Mouse (Mus musculus) lung, postnatal 0 days (tissue): ENCODE measurements at regions not wholly inside any gene's neighbourhood (a gene's known extent, or its start where the extent isn't known, plus 50 kb on each side); places are given as distances from the start of the nearest gene placed in this dataset.

Experiments used
- ATAC-seq: fragments of 200-750 bp; cut with Nextera tagmentation; 2 replicates; pipeline ENCODE4 v1.8.0; 2017; ENCODE audit warnings: moderate library complexity
- DNase-seq: peaks from one replicate; pipeline ENCODE4 v3.0.0-alpha.2; 2016; ENCODE audit warnings: low spot score
- H3K27ac ChIP-seq: fragments of 300-500 bp; sonication (generic); 2 replicates; pipeline ENCODE4 v1.5.1; 2014; ENCODE audit warnings: antibody characterized with exemption, mild to moderate bottlenecking, low read length, mixed read lengths
- H3K27me3 ChIP-seq: fragments of 300-500 bp; sonication (generic); replicated peaks from 2 replicates; pipeline ENCODE4 v1.6.1; 2014; ENCODE audit warnings: low read length, mixed read lengths; ENCODE audit not compliant: insufficient read depth
- H3K36me3 ChIP-seq: fragments of 300-500 bp; sonication (generic); 2 replicates; pipeline ENCODE4 v1.6.1; 2014; ENCODE audit warnings: low read length, mixed read lengths; ENCODE audit not compliant: insufficient read depth
- H3K4me1 ChIP-seq: fragments of 300-500 bp; sonication (generic); 2 replicates; pipeline ENCODE4 v1.6.1; 2014; ENCODE audit warnings: antibody characterized with exemption, low read depth, low read length, mixed read lengths; ENCODE audit not compliant: insufficient read depth
- H3K4me2 ChIP-seq: fragments of 300-500 bp; sonication (generic); replicated peaks from 2 replicates; pipeline ENCODE4 v1.6.1; 2014; ENCODE audit warnings: low read depth, mild to moderate bottlenecking, low read length, moderate library complexity, mixed read lengths
- H3K4me3 ChIP-seq: fragments of 300-500 bp; sonication (generic); 2 replicates; pipeline ENCODE4 v1.5.1; 2014; ENCODE audit warnings: low read depth, low read length
- H3K9ac ChIP-seq: fragments of 300-500 bp; sonication (generic); replicated peaks from 2 replicates; pipeline ENCODE4 v1.6.1; 2014; ENCODE audit warnings: low read depth, mild to moderate bottlenecking
- H3K9me3 ChIP-seq: fragments of 300-500 bp; sonication (generic); 2 replicates; pipeline ENCODE4 v1.6.1; 2016; ENCODE audit warnings: low read length, mixed read lengths
- CTCF ChIP-seq: IDR thresholded peaks from 2 replicates; pipeline ENCODE4 v1.5.1; 2016; ENCODE audit warnings: antibody characterized with exemption, mild to moderate bottlenecking
- EP300 ChIP-seq: IDR thresholded peaks from 2 replicates; pipeline ENCODE4 v1.6.1; 2016; ENCODE audit warnings: antibody characterized with exemption, mild to moderate bottlenecking, control low read depth
- WGBS: fragments of 180-500 bp; shearing (Covaris S2); extraction: QIAGEN DNeasy Blood & Tissue Kit; methylation state at CpG from one replicate; pipeline ENCODE4 v1.1.7; 2014; 5-methylcytosine and 5-hydroxymethylcytosine counted together

DNA sequence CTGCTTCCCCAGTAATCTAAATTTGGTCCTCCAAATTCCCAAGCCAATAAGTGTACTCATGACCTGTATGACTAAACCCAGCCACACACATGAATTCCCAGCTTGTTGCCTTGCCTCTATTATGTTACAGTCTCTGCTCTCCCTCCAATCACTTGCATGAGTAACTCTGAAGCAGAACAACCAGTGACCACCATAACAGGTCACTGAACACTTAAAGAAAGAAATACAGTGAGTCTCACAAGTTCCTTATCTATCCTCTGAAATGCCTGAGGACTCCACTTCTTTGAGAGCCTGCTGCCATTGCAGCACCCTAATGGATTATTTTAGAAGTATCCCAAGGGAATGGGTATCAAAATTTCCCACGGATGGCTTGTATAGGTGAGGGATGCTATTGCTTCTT is 909.7 kb downstream of the Sorcs3 start:
- no peak overlapping the region for H3K4me2 ChIP-seq
- H3K9ac ChIP-seq = no peak overlapping the region
- H3K4me3 ChIP-seq = no peak overlapping the region
- WGBS = 62% methylated on average over 1 of the region's 1 CpGs
- ATAC-seq (no peak), DNase-seq (no peak)
- no peak for TF ChIP-seq CTCF
- no peak for TF ChIP-seq EP300
- no peaks in the 10 kb centered on the region for H3K4me1 ChIP-seq
- H3K36me3 ChIP-seq = no peaks in the 10 kb centered on the region
- H3K27me3 ChIP-seq = no peaks in the 10 kb centered on the region
- no peaks in the 10 kb centered on the region for H3K9me3 ChIP-seq
- H3K27ac ChIP-seq = no peak overlapping the region

DNA sequence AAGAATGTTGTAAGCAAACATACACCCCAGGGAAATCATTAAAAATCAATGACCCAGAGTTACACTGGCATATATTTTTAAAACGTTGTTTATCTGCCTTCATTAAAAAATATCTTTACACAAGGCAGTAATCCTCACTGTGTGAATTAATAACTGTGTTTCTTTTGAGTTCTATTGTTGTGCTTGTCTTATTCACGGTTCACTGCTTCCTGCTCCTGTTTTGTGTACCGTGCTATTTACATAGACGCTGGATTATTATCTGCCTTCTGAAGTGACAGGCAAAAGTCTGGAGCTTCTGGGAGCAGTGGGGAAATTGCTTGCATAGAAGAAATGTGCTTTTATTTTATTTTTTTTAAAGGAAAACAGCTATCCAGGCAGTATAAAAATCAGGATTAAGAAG is 925.8 kb downstream of the Sorcs3 start:
- Histone ChIP-seq H3K4me1 (no peaks in the 10 kb centered on the region), H3K4me3 (no peak overlapping the region), H3K9me3 (no peaks in the 10 kb centered on the region), H3K4me2 (no peak overlapping the region), H3K27ac (no peak overlapping the region), H3K27me3 (no peaks in the 10 kb centered on the region), H3K36me3 (no peaks in the 10 kb centered on the region), H3K9ac (no peak overlapping the region)
- no peak for ATAC-seq
- no peak for TF ChIP-seq EP300
- TF ChIP-seq CTCF = no peak
- DNase-seq = no peak
- WGBS = 44% methylated on average over 4 of the region's 4 CpGs

DNA sequence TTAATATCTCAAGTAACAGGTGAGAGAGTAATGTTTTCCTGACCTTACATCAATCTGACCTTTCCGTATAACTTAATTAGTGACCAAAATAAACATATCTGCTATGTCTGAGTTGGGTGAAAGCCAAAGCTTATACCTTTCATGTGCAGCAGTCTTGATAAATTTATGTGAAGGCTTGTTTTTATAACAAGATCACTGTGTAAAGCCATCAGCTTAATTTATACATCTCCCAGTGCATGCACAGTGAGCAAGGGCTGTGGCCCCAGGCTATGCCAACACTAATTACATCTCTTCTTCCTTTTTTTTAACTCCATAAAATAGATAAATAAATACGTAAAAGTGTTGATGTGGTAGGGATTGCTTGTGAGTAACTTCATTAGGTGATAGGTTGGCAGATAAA is 966.3 kb downstream of the Sorcs3 start:
- H3K27me3 ChIP-seq = no peaks in the 10 kb centered on the region
- no peak overlapping the region for H3K27ac ChIP-seq
- no peak for TF ChIP-seq CTCF
- no peak for TF ChIP-seq EP300
- 51% methylated on average over 2 of the region's 2 CpGs for WGBS
- H3K4me1 ChIP-seq = no peaks in the 10 kb centered on the region
- DNase-seq (no peak), ATAC-seq (no peak)
- H3K9me3 ChIP-seq = no peaks in the 10 kb centered on the region
- no peak overlapping the region for H3K9ac ChIP-seq
- H3K36me3 ChIP-seq = no peaks in the 10 kb centered on the region
- no peak overlapping the region for H3K4me2 ChIP-seq
- H3K4me3 ChIP-seq = no peak overlapping the region

DNA sequence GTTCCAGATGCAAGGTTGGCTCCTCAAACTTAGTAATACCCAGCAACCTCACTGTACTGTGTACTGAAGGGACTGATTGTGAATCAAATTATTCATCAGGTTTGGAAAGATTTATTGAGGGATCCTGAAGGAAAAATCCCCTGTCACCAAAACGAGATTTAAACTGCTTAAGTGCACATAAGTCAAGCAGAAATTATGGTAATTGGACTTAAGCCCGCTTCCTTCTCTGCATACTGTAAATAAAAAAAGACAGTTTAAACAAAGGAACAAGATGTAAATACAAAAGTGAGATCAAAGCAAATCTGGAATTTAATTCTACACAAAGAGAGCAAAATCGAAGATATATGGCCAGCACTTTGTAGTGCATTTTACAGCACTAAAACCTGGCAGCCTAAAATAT is 1002.1 kb downstream of the Sorcs3 start:
- Histone ChIP-seq H3K4me3 (no peak overlapping the region), H3K9me3 (no peaks in the 10 kb centered on the region), H3K27ac (no peak overlapping the region), H3K36me3 (no peaks in the 10 kb centered on the region), H3K9ac (no peak overlapping the region), H3K4me2 (no peak overlapping the region), H3K4me1 (no peaks in the 10 kb centered on the region), H3K27me3 (no peaks in the 10 kb centered on the region)
- no peak for TF ChIP-seq EP300
- no peak for TF ChIP-seq CTCF
- ATAC-seq (no peak), DNase-seq (no peak)
- WGBS = 35% methylated on average over 3 of the region's 3 CpGs

DNA sequence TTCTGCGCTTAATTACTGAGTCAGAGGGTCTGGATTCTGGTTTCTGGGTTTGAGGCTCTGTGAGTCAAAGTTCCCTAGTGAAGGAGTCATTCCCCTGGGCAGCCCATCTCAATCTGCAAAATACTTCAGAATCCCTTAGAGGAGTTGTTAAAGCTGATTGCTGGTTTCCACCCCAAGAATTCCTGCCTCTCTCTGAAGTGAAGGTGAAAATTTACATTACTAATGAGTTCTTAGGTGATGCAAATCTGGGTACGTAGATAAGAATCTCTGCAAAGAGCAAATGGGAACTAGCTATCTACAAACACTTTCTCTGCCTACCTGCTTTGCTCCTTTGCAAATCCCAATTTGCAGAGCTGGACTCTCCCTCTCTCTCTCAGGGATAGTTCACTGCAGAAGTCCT is 1036.8 kb downstream of the Sorcs3 start:
- Histone ChIP-seq H3K4me3 (no peak overlapping the region), H3K9ac (no peak overlapping the region), H3K4me2 (no peak overlapping the region), H3K9me3 (no peaks in the 10 kb centered on the region), H3K36me3 (no peaks in the 10 kb centered on the region), H3K27ac (no peak overlapping the region), H3K4me1 (no peaks in the 10 kb centered on the region), H3K27me3 (no peaks in the 10 kb centered on the region)
- 41% methylated on average over 2 of the region's 2 CpGs for WGBS
- ATAC-seq = no peak
- no peak for TF ChIP-seq CTCF
- TF ChIP-seq EP300 = no peak
- no peak for DNase-seq

DNA sequence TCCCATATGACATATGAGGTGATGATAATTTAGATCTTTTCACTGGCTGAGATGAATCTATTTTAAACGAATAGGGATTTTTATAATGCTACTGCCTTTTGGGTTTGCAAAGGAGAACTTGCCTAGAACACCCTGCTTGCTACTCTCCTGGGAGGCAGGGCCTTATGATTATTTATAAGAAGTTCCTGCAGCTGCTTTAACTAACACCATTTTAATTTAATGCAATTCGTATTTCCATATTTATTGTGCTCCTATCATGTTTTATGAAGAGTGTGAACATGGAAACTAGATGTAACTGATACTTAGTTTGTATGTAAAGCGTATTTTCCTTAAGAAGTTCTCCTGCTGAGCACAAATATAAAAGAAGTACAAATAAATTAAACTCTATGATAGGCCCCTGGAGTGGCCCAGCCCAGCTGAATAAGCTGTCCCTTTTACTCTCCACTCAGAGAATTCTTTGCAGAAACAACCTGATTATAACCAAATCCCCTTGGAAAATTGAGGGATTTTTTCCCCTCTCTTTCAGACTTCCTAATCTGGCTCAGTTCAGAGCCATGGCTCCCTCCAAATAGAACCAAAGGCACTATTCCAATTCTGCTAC is 1039.4 kb downstream of the Sorcs3 start:
- no peaks in the 10 kb centered on the region for H3K4me1 ChIP-seq
- H3K9ac ChIP-seq = no peak overlapping the region
- H3K36me3 ChIP-seq = no peaks in the 10 kb centered on the region
- ATAC-seq = no peak
- DNase-seq = no peak
- H3K4me2 ChIP-seq = no peak overlapping the region
- WGBS = 42% methylated on average over 3 of the region's 3 CpGs
- H3K27me3 ChIP-seq = no peaks in the 10 kb centered on the region
- no peak overlapping the region for H3K27ac ChIP-seq
- H3K4me3 ChIP-seq = no peak overlapping the region
- no peak for TF ChIP-seq CTCF
- no peak for TF ChIP-seq EP300
- no peaks in the 10 kb centered on the region for H3K9me3 ChIP-seq

DNA sequence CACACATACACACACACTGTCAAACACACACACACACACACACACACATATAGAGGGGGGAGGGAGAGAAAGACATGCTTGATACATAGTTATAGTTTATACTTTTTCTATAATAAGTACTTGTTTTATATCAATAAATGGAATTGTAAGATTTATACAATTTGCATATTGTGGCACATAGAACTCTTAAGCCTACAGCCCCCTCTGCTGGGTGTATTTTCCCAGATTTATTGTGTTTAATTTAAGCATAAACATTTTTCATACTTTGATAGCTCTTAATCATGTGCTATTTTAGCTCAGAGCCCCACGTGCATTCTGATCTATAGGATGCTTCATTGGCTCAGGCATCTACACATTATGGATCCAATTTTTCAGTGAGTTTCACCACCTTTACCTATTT is 1058.8 kb downstream of the Sorcs3 start:
- no peak for DNase-seq
- H3K27me3 ChIP-seq = no peaks in the 10 kb centered on the region
- no peaks in the 10 kb centered on the region for H3K9me3 ChIP-seq
- H3K36me3 ChIP-seq = no peaks in the 10 kb centered on the region
- H3K4me2 ChIP-seq = no peak overlapping the region
- no peak for ATAC-seq
- H3K27ac ChIP-seq = no peak overlapping the region
- H3K9ac ChIP-seq = no peak overlapping the region
- H3K4me1 ChIP-seq = no peaks in the 10 kb centered on the region
- TF ChIP-seq CTCF (peak; percentile 28), EP300 (no peak)
- WGBS = 38% methylated on average over 1 of the region's 1 CpGs
- no peak overlapping the region for H3K4me3 ChIP-seq
